Mouse (Mus musculus) CD8-positive naive resting alpha-beta T cell, adult 2 months (primary cell): ENCODE results near the gene Hand1.
"Not testable (repeated sequence)": the region's sequence is repeated elsewhere in the genome, so short reads cannot be mapped to it uniquely, and the experiment has no call there.

Source experiments
- DNase-seq, 2 experiments: peaks; one replicate each; pipeline ENCODE4 v3.0.0; 2022; ENCODE audit warnings: low read depth in 2 of 2, low spot score in 2 of 2

Hand1 gene

DNA sequence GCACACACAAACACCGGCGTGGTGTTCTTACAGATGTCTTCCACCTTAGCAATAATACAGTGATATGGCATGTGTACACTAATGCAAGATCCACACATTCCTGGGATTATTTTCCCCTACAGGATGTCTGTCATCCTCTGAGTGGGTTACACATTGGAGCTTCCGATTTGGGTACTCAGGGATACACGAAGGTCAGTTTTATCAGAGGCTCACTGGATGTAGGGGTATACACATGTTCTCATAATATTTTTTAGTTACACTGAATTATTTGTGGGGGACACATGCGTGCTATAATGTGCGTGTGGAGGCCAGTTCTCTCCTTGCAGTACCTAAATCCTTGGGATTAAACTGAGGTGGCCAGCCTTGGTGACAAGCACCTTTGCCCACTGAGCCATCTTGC is 1.4 kb upstream of the Hand1 start:
- no peak for DNase-seq

- no peak for DNase-seq
Observed at GRCm38 (mm10) chr11:57833296-57833977, 819 bp upstream of the Hand1 start.

GRCm38 (mm10) chr11:57831861-57832260 is 757 bp downstream of the Hand1 start:
- DNase-seq, result no peak

DNA sequence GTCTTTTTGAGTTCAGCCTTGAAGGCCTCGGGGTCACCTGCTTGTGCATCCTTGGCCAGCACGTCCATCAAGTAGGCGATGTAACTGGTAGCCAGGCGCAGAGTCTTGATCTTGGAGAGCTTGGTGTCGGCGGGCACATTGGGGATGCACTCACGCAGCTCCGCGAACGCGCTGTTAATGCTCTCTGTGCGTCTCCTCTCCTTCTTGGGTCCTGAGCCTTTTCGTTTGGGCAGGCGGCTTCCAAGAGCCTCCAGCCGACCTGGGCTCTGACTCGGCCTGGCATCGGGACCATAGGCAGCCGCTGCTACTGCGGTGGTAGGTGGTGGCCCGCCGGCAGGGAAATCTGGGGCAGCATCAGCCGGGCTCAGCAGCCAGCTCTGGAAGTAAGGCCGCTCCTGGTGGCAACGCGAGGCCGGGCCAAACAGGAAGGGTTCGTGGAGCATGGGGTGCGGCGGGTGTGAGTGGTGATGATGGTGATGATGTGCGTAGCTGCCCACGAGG is 1.3 kb downstream of the Hand1 start:
- no peak for DNase-seq

- DNase-seq, result no peak
Observed at GRCm38 (mm10) chr11:57829871-57830775, 2.5 kb downstream of the Hand1 start.

GRCm38 (mm10) chr11:57828955-57829870 is 3.4 kb downstream of the Hand1 start:
- no peak for DNase-seq

DNA sequence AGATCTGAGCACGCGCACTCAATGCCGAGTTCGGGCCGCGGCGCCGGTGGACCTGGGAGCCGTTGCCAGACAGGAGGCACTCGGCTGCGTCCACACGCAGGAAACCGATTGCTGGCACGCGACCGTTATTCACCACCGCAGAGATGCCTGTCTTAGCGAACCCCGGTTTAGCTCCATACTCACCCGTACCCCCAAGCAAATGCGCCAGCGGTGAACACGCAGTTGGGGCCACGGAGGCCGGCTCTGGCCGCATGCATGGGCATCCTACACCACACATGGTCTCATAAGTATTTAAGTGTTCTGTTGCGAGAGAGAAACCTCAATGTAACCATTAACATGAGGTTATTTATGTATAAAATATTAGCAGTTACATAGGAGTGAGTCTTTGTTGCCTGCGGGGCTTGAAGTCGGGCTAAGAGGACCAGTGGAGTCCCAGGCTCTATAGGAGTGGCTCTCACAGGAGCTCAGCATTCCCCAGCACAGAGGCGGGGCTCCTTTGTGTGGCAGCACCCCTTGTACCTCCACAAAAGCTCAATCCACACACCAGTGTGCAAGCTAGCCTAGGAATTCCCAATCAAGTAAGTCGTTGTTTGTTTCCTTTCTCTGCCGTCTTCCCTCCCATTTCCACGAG is 4.6 kb downstream of the Hand1 start:
- DNase-seq, result no peak

- peak in 1 of 2 experiments; percentile 17 for DNase-seq
Observed at GRCm38 (mm10) chr11:57827048-57827914, 5.3 kb downstream of the Hand1 start.

- DNase-seq, result not testable (repeated sequence)
Observed at GRCm38 (mm10) chr11:57825234-57825633, 7.4 kb downstream of the Hand1 start.

GRCm38 (mm10) chr11:57823714-57824113 is 8.9 kb downstream of the Hand1 start:
- no peak for DNase-seq

- not testable (repeated sequence) for DNase-seq
Observed at GRCm38 (mm10) chr11:57823159-57823558, 9.5 kb downstream of the Hand1 start.

GRCm38 (mm10) chr11:57819999-57820581 is 12.5 kb downstream of the Hand1 start:
- DNase-seq, result peak; percentile 73

- DNase-seq, result no peak
Observed at GRCm38 (mm10) chr11:57818189-57818588, 14.4 kb downstream of the Hand1 start.

DNA sequence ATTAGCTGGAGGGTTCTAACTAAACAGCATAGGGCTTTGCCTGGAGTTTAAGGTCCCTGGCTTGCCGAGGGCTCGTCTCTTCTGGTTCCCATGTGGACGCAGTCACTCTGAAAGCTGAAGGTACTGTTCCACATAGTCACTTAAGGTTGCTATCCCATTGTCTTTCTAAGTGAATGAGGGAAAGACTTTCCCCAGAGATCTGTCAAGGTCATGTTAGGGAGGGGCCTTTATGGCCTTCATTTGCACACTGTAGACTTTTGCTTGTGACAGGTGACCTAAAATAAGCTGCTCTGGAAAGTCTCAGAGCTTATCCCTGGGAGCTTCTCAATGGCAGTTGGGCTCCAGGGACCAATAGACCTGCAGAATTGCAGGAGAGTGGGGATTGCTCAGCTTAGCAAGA is 19.0 kb downstream of the Hand1 start:
- no peak for DNase-seq

DNA sequence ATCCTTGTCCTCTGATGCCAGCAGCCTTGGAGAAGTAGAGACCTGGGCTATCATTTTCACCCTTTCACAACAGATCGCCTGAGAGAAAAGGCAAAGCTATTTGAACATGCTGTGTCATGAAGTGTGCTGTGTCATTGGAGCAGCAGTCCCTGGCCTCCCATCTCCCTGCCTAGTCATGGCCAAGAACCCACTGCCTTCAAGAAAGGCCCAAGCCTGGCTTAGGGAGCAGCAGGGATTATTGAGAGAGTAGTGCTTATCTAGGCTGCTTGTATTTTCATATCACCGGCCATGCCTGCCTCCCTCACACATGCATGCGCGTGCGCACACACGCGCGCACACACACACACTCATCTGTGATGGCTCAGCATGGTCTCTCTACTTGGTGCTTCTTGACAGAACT is 20.4 kb downstream of the Hand1 start:
- no peak for DNase-seq

DNA sequence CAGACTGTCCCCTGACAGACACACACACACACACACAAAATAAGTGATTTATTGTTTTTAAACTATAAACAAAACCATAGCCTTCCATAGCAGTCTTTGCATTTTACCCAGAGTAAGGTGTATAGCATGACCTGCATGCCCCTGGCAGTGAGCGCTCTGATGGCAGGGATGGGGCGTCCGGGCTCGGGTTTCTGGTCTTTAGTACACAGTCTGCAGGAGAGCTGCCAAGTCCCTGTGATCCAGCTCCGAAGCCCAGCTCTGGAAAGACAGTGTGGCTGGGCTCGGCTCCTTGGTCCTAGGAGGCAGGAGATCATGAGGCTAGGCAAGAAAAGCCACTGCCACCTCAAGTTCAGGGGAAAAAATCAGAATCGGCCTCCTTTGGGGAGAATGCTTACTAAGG is 21.6 kb downstream of the Hand1 start:
- no peak for DNase-seq

- no peak for DNase-seq
Observed at GRCm38 (mm10) chr11:57809732-57810098, 22.9 kb downstream of the Hand1 start.

- DNase-seq, result no peak
Observed at GRCm38 (mm10) chr11:57809017-57809731, 23.4 kb downstream of the Hand1 start.

DNA sequence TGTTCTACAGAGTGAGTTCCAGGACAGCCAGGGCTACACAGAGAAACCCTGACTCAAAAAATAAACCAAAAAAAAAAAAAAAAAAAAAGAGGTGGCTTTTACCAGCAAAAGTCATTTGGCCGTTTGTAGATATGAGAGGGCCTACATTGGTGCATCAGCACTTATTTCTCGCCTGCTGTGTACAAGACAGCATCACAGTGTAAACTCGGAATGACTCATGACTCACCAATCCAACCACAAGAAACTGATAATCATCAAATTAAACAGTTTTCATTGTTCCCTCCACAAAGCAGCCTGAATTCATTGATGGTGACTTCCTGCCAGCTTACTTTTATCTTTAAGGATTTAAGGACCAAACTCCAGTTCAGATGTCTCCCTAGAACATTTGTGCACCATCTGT is 27.6 kb downstream of the Hand1 start:
- no peak for DNase-seq
